Mouse (Mus musculus) lung, adult 2 months (tissue): ENCODE data around the gene Bloc1s2.

Experiments
- CTCF ChIP-seq: fragments of 200-500 bp; IDR thresholded peaks from 2 replicates; pipeline ENCODE4 v1.5.1; 2011; ENCODE audit warnings: mild to moderate bottlenecking, low read length, control low read depth; ENCODE audit not compliant: insufficient read depth
- POLR2A ChIP-seq: fragments of 200-500 bp; IDR thresholded peaks from 2 replicates; pipeline ENCODE4 v1.6.1; 2011; ENCODE audit warnings: low read depth, mild to moderate bottlenecking, control low read depth, low read length, borderline replicate concordance; ENCODE audit errors: extremely low read depth

GRCm38 (mm10) chr19:44110356-44110755 is 35.9 kb downstream of the Bloc1s2 start:
- TF ChIP-seq POLR2A: no peak
- no peak for TF ChIP-seq CTCF
